Mouse (Mus musculus) E14TG2a.4 (cell line): ENCODE results near the gene Prkce.

Experiments
- CTCF ChIP-seq: conservative IDR thresholded peaks from 2 replicates; pipeline ENCODE4 v1.5.1; 2014; ENCODE audit warnings: low read length
- POU5F1 ChIP-seq: IDR thresholded peaks from 2 replicates; pipeline ENCODE4 v1.6.1; 2014; ENCODE audit warnings: low read length, borderline replicate concordance

- no peak for TF ChIP-seq CTCF
- no peak for TF ChIP-seq POU5F1
Observed at GRCm38 (mm10) chr17:86270523-86270922, 102.9 kb downstream of the Prkce start.
